Comparison of ENCODE assay signal across 9 mouse cellular contexts in genomic region chr4:156200623-156201475, GRCm38 (mm10). TPM values are rescaled to one million over a fixed set of nuclear protein-coding genes. Genes with fewer than 3 reads are reported as not detected.
DNase-seq lines count a peak whose midpoint lies in the region; ATAC-seq and TF ChIP-seq lines count a peak whose summit lies in the region.
"Had no signal": no experiment of that assay in that cellular context is flagged by ENCODE, and none has a peak within 500 bp of the region (broad histone marks: within the 10 kb centered on the region; RNA-seq: fewer than 3 reads in every experiment).

Isg15 (minus strand) TSS chr4:156200818.

- ATAC-seq in activated CD4-positive, CD25-positive, alpha-beta regulatory T cell, adult 4 months, result peak; percentile 53
- no peak for ATAC-seq in intestine, embryonic 14.5 days (replicated peaks; ENCODE audit: low FRiP score, low TSS enrichment, low read depth)
- peak; percentile 20; the same call in 1 of the 2 replicates for ATAC-seq in neutrophil, adult 5-6 weeks (ENCODE audit: extremely low read depth, insufficient number of reproducible peaks, low FRiP score, poor library complexity, severe bottlenecking)

- peaks cover 23% of the 10 kb centered on the region for H3K4me1 ChIP-seq in liver, adult 2 months (ENCODE audit: control insufficient read depth, insufficient read depth, low read length)
- H3K4me1 ChIP-seq in intestine, embryonic 14.5 days (replicated peaks; ENCODE audit: control insufficient read depth, insufficient read depth, low read length), result peaks cover 14% of the 10 kb centered on the region

- no peak for TF ChIP-seq CTCF in liver, adult 2 months (IDR thresholded peaks at IDR 0.05; ENCODE audit: low read depth, low read length)

- 35% methylated on average over 10 of the region's 10 CpGs for WGBS in liver, adult 2 months
- 56% methylated on average over 10 of the region's 10 CpGs for WGBS in intestine, embryonic 14.5 days

- peak within 1 kb of the TSS; percentile 65 for H3K9ac ChIP-seq in liver, adult 2 months (ENCODE audit: low read depth, low read length)
- H3K9ac ChIP-seq in intestine, embryonic 14.5 days (ENCODE audit: low read length), result no peak within 1 kb of the TSS

- H3K4me3 ChIP-seq in liver, adult 2 months (ENCODE audit: insufficient read depth, low read depth, low read length), result peak within 1 kb of the TSS; percentile 60
- no peak within 1 kb of the TSS for H3K4me3 ChIP-seq in intestine, embryonic 14.5 days (ENCODE audit: low read depth, low read length)

- H3K79me2 ChIP-seq in liver, adult 2 months (ENCODE audit: control insufficient read depth, insufficient read depth, low read length), result peaks cover 11% of the 10 kb centered on the region; the same call in 1 of the 2 replicates

- TF ChIP-seq POLR2A in liver, adult 2 months (IDR thresholded peaks at IDR 0.05; ENCODE audit: extremely low read depth, insufficient read depth, low read length), result no peak

- no peaks in the 10 kb centered on the region for H3K36me3 ChIP-seq in liver, adult 2 months (ENCODE audit: control insufficient read depth, insufficient read depth, low read length)
- H3K36me3 ChIP-seq in intestine, embryonic 14.5 days (ENCODE audit: control insufficient read depth, insufficient read depth, low read length), result no peaks in the 10 kb centered on the region

- H3K4me2 ChIP-seq in intestine, embryonic 14.5 days (ENCODE audit: low read length), result peak within 1 kb of the TSS; percentile 11; the same call in 1 of the 2 replicates

- no peaks in the 10 kb centered on the region for H3K9me3 ChIP-seq in intestine, embryonic 14.5 days (ENCODE audit: control insufficient read depth, low read length)

- H3K27ac ChIP-seq in liver, adult 2 months (replicated peaks; ENCODE audit: insufficient read depth, low read depth, low read length), result peak within 1 kb of the TSS; percentile 50
- no peak within 1 kb of the TSS for H3K27ac ChIP-seq in intestine, embryonic 14.5 days (ENCODE audit: low read depth)

- DNase-seq in liver, adult 2 months (ENCODE audit: extremely low read depth, low read depth, low spot score), result peak; percentile 77
- no peak for DNase-seq in liver
- no peak for DNase-seq in intestine, embryonic 14.5 days (ENCODE audit: low spot score)
- DNase-seq in yolk sac, embryonic 10.5 days (ENCODE audit: low spot score), result no peak
- no peak for DNase-seq in layer of hippocampus, postnatal 14 days (ENCODE audit: low spot score in 2 of 2)
- no peak for DNase-seq in urinary bladder, adult 18-20 months (ENCODE audit: low spot score in 2 of 2)
- DNase-seq: retina, postnatal 1 day had no signal

- H3K27me3 ChIP-seq in liver, adult 2 months (ENCODE audit: control insufficient read depth, insufficient read depth, low read length), result no peaks in the 10 kb centered on the region
- peaks cover 33% of the 10 kb centered on the region for H3K27me3 ChIP-seq in intestine, embryonic 14.5 days (replicated peaks; ENCODE audit: control insufficient read depth, insufficient read depth, low read length)

RNA-seq across cellular contexts. Expression of gene Isg15, which starts in this region (rescaled TPM):
- 14.2 and 20.7 TPM in 2 replicates for total RNA-seq in liver, adult 2 months (2014; rRNA removed)
- polyA plus RNA-seq in liver, adult 2 months (2012; rRNA removed), result 26.8 and 44.3 TPM in 2 replicates
- polyA plus RNA-seq in activated CD4-positive, CD25-positive, alpha-beta regulatory T cell, adult 4 months (2017; shearing (Covaris generic)), result 10 to 100 TPM; 29.5 to 84.6 TPM
- polyA plus RNA-seq in intestine, embryonic 14.5 days (2014; fragmentation: Nextera tagmentation; extraction: Ambion mirVana), result 0.58 and 0.91 TPM in 2 replicates
- 30.3 and 40.1 TPM in 2 replicates for total RNA-seq in neutrophil, adult 5-6 weeks (2017)
- under 1 TPM; 0.55 to 0.76 TPM for total RNA-seq in layer of hippocampus, postnatal 14 days (2021)

Comparison
In these comparisons a context has a peak if more than half of its experiments do, and no peak if none do; other contexts are left out.
1. RNA of gene Isg15 (polyA plus RNA-seq): 29.5 to 84.6 TPM in activated CD4-positive, CD25-positive, alpha-beta regulatory T cell, adult 4 months and 26.8 to 44.3 TPM in liver, adult 2 months; 0.58 to 0.91 TPM in intestine, embryonic 14.5 days; every median in the first group is over 10 times any median in the second.